Mouse (Mus musculus) cerebellum, adult 9-10 months (tissue): ENCODE results near the gene Bcl2l12.

Source experiments
- DNase-seq: peaks from one replicate; pipeline ENCODE4 v3.0.0; 2022

Bcl2l12 gene

DNA sequence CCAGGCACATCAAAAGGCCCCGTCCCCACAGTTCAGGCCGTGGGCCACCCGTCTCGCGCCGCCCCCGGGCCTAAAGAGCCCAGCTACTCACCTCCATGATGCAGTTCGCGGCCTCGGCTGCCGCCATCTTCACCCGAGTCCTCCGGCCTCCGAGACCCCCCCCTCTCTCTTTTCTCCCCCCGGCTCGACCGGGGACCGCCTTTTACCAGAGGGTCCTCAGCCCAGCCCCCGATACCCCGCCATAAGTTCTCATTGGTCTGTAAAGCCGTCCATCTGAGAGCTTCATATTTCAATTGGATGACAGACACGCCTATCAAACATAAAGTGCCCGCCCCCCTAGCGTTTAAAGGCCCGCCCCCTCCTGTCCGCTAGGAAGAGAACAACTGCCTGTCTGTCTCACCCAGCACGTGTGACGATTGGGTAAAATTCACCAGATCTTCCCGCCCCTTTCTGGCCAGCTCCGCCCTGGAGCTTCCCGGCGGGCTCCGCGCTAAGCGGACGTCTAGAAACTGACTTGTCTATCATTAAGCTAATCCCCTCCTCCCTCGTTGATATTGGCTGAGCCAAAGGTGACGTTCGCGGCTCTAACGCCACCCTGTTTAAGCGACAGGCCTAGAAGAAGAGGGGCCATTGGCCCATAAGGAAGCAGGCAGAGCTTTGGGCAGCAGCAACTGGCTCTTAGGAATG, 12.2 kb downstream of the Bcl2l12 start, which contains the start of gene Prmt1:
Prmt1 (minus strand) TSS at position 377 of the 687 bp plus-strand sequence.
- DNase-seq: peak; percentile 100

DNA sequence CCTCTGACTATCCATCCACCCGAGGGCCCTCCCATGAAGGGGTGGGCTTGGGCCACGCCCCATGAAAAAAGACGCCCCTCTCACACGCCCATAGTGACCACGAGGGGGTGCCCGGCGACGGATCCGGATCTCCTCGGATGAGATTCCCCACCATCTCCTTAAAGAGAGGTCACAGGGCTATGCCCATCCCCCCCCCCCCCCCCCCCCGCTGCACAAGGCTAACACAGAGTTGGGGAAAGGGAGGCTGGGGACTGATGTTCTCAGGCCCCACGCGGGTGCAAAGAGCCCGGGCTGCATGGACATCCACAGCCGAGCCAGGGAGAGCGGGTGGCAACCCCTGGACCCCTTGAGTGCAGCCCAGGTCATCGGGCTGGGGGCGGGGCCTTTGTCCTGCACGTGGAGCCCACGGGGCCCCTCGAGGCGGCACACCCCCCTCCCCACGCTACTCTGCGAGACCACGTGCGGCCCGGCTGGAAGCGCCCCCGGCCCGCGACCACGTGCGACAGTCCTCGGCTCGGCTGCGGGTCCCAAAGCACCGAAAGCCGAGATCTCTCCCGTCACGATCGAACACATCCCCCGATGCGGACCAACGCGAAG, 12.8 kb downstream of the Bcl2l12 start:
- DNase-seq: peak; percentile 78

DNA sequence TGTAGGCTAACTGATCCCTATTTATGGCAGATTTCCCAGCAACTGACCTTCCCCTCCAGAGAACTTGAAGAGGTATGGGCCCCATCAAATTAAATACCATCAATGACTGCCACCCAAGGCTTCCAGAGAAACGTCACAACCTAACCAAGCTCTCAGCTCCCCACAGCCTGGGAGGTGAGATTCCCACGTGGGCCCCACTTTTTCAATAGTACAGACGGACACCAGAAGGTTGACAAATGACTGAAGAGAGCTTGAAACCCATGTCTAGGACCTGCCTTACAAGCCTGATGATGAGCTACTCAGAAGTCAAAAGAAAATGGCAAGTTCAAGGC, 13.7 kb downstream of the Bcl2l12 start:
- DNase-seq: no peak

DNA sequence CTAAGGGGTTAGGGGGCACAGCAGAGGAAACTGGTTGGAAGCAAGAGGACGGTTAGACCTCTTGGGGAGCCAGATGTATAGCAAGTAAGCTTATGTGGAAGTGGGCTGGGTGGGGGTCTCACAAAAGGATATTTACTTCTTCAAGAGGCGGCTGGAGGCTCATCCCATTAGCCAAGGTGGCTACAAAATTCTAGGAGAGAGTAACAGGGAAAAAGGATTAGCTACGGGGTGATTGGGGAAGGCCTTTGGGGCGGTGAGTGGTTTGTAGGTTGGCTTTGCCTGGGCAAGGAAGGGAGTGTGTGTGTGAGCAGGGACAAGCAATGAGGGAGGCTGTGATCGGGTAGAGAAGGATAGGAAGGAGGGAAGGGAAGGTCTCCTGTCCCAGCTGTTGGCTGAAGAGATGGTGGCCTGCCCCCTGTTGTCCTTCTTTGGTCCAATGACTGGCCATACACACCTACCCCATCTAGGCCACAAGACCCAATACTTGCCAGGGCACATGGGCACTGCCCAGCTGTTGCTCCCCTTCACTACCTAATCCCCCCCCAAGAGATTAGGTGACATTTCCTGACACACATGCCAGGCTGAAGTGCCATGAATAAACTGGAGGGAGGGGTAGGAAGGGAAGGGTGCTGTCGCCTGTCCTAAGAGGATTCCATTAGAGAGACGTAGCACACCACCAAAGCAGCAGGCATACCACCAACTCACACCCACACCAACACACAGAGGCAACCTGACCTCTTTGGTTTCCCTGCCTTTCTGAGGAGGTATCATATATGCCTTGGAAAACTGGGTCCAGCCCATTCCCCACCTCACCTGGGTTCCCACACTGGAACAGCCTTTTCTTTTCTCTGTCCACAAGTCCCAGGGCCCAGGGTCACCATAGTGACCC, 14.3 kb downstream of the Bcl2l12 start:
- DNase-seq: no peak

DNA sequence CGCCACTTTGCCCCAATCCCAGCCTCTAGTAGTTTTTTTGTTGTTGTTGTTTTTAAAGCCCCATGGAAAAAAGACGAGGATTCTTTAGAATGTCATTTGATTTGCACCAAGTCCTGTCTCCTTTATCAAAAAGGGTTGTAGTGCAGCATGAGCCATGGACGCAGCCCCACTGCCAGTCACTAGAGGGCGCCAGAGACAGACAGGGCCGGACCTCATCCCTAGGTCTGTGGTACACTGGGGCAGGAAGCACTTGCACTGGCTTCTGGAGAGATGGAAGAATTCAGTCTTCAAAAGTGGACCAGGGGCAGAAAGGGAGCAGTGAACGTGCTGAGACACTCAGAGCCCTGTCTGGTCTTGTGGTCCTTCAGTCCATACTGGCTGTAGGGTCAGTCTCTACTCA, 15.4 kb downstream of the Bcl2l12 start:
- DNase-seq: peak; percentile 90

DNA sequence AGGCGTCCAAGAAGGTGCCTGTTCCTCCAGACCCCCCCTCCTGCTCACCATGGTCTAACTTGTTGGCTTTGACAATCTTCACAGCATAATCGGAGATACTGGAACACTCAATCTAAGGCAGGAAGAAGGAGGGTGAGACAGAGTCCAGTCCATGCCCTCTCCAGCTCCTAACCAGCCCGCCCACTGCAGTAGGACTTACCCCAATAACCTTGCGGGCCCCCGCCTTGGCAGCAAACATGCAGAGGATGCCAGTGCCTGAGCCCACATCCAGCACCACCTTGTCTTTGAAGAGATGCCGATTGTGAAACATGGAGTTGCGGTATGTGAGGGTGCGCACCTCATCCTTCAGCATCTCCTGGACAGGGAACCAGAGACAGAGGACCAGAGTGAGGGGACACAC, 17.0 kb downstream of the Bcl2l12 start:
- DNase-seq: no peak

DNA sequence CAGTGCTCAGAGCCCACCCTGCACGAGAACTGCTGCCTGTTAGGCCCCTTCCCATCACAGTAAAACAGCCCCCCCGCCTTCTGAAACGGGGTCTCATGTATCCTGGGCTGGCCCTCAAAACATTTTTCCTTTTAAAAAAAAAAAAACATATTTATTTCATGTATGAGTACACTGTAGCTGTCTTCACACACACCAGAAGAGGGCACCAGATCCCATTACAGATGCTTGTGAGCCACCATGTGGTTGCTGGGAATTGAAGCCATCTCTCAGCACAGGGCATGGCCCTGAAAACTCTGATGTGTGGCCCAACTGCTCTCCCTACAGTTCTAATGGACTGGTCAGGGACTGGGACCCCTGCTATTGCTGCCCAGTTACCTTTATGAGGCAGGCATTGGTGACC, 20.2 kb downstream of the Bcl2l12 start:
- no peak for DNase-seq

DNA sequence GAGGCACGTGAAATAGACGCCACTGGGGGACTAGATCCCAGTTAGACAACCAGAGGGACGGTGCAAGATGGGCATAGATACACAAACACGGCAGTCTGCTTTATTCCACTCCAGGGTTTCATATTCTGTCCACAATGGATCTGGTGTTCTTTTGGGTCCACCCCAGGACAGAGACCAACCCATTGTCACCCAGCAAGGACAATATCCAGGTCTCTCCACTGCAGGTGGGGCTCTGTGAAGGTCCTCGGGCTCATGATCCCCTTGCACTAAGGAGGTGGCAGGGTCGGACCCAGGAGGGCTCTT, 23.4 kb downstream of the Bcl2l12 start:
- no peak for DNase-seq

DNA sequence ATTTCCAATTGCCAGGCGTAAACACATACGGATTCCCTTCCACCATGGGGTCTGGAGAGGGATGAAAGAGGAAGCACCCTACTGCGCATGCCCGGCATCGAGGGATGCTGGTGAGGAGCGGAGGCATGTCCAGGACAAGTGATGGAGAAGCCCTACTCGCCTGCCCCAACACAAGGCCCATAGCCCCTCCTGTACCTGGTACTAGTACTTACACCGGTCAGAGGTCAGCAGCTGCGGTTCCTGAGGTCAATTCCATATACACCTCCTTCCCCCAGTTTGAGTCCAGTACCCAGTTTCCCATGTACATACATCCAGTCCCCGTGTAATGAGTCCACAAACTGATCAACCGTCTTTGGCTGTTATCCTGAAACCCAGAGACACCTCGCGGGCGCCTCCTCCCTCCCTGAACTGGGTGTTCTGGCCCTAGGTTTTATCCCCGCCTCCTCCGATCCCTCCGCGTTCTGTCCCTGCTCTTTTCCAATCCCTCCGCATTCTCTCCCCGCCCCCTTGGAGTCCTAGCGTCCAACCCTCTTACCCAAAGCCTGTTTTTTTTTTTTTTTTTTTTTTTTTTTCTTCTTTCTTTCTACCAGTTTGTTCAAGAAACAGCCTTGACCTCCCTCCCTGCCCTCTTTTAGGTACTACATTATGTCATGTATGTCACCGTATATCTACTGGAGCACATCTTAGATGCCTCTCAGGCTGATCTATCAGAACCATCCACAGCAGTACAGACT, 24.0 kb downstream of the Bcl2l12 start, which contains the start of gene Cpt1c:
Cpt1c (minus strand) TSS at position 469 of the 734 bp plus-strand sequence.
- peak; percentile 92 for DNase-seq

DNA sequence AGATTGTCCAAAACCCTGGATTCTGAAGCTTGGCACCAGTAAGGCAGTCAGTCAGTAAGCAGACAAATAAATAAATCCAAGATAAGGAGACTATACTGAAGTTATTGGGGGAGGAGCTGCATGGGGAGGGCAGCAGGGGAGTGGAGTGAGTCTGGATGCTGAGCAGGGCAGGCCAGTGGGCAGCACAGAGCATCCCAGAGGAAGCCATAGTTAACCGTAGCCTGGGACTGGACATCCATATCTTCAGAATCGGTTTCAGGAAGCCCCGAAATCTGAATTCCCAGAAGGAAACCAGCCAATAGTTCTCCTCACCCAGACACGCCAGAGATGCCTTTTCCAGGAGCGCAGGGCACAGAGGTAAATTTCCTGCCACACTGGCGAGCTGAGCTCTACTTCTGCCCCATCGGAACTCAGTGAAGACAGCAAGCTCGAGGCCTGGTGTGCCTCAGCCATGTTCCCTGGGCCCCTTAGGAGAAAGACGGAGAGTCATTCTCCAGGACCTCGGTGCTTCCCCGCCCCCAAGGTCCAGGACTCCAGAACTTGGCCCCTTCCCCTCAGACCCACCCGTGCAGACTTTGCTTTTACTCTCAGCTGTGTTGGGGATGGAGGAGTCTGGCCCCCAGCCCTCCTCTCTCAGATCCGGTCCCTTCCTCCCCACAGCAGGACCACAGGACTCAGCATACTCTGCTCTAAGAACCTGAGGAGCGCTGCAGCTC, 24.9 kb downstream of the Bcl2l12 start:
- no peak for DNase-seq

DNA sequence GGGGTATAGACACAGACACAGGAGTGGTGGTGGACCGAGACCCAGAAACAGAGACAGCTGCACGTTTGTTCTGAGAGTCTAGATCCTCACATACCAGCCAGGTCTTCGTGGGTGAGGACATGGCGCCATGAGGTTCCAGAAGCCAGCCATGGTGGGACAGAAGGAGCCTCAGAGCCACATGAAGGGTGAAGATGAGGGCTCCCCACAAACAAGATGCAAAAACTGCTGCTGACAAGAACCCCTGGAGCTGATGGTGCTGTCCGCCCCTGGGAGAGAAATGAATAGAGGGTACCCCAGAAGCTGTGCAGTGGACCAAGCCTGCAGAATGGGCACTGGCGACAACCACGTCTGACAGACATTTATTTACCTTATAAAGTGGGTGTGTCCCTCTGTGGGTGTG, 27.4 kb downstream of the Bcl2l12 start:
- DNase-seq: no peak

DNA sequence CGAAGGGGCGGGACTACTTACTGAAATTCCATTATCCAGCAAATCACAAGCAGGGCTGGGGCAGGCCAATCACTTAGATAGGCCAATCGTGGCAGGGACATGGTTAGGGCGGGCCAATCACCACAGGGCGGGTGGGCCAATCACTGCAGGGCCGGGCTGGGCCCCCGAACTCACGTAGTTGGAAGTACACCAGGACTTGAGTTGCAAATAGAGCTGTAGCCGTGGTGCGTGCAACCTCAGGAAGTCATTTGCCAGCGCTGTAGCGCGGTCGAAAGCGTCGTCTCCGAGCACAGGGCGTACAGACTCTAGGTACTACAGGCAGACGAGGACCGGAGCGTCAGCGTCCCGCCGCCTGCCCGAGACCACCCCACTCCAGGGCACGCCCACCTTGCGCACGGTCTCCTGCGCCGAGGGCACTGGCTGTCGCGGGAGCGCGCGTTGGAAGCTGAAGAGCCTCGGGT, 28.3 kb downstream of the Bcl2l12 start:
- DNase-seq: peak; percentile 89

DNA sequence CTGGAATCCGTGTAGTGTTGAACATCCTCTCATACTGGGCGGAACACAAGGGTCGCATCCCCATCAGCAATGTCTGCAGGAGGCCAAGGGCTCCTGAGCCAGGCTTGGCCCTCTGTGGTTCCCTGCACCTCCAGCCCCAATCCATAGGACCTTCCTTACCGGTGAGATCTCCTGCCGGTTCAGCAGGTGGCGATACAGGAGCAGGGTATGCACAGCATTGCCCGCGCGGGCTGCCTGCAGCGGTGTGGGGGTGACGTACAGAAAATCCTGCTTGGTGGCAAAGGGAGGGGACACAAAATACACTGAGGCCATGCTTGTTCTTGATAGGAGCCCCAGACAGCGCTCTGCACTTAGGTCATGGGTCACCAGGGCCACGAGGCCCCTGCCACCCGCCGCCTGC, 31.9 kb downstream of the Bcl2l12 start:
- DNase-seq: no peak

DNA sequence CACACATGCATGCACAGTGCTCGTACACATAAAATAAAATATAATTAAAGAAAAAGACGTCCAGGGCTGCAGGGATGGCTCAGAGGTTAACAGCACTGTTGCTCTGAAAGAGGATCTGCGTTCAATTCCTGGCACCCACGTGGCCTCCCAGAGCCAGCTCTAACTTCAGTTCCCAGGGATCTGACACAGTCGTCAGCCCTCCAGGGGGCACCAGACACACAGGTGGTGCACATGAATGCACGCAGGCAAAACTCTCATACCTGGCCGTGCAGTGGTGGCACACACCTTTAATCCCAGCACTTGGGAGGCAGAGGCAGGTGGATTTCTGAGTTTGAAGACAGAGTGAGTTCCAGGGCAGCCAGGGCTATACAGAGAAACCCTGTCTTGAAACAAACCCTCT, 32.5 kb downstream of the Bcl2l12 start:
- DNase-seq: no peak

DNA sequence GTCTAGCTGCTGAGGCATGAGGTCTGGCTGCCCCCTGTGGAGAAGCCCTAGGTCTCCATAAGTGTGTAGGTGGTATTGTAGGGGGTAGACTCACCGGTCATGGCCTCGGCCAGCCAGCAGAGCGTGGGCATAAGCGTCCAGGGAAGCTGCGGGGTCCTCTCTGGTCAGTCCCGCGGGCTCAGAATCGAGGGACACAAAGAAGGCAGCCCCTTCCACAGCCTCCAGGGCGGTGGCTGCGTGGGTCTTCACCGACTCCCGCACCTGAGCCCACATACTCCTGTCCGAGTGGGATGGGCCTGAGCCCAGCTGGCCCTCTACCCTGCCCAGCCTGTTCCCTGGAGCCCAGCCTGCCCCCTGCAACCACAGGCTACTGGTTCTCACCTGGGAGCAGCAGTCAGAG, 33.5 kb downstream of the Bcl2l12 start:
- no peak for DNase-seq

DNA sequence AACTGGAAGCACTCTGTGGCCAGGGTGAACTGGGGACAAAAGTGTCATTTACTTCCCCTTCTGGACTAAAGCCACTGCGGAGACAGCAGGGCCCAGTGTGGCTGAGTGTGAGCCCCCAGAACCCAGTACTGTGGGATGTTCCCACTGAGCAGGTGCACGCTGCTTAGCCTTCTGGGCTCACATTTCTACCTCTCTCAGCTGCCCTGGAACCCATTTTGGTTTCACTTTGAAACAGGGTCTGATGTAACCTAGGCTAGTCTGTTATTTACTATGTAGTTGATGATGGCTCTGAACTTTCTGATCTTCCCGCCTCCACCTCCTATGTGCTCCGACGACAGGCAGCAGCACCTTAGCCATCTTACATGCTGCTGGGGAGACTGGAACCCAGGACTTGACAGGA, 35.7 kb downstream of the Bcl2l12 start:
- no peak for DNase-seq

DNA sequence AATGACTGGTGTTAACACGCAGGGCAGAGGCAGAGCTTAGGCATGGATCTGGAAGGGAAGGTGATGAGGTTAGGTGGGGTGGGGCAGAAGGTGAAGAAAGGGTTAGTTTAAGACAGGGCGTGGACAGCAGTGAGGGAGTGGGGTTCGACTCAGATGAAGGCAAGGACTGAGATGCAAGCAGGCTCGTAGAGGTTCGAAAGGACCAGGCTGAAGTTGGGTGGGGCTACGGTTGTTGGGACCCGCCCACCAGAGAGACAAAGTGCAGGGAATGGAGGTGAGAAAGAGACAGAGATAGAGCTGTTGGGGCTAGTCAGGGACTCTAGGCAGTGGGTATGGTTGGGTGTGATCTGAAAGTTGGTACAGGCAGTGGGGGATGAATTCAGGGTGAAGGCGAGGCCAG, 36.2 kb downstream of the Bcl2l12 start:
- DNase-seq: no peak

DNA sequence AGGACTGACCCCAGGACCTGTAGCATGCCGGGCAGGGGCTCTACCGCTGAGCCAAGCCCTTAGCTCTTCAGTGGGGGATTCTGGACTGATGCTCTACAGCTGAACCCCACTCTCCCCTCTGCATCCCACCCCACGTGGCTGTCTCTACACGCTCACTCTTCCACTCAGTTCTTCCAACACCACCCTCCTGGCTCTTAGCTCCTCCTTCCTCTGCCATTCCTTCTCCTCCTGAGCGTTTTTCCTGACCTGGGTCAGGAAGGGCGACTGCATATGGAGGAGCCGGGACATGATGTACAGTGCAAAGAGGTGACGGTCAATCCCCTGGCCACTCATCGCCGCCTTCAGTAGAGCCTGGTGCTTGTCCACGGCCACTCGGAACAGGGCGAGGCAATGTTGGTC, 38.0 kb downstream of the Bcl2l12 start:
- DNase-seq: no peak

DNA sequence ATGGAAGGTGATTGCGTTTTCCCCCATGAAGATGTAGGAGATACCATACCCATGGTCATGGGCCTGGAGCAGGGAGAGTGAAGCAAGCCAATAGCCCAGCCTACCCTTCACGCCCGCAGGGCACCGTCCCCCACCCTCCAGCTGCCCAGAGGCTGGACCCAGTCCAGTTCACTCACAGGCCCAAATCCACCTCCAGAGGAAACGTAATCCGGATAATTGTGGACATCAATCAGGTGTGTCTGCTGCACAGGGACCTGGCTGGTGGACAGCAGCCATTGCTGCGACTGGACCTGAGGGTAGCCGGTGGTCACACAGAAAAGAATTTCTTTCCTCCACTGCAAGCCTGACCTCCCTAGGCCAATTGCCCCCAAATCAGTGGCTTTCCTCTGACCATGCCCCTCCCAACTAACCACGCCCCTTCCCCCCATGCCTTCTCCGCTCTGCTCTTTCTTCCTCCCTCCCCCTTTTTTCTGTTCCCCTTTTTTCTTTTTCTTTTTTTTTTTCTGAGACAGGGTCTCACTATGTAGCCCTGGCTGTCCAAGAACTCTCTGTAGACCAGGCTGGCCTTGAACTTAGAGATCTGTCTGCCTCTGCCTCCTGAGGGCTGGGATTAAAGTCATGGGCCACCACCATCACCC, 38.5 kb downstream of the Bcl2l12 start:
- no peak for DNase-seq

DNA sequence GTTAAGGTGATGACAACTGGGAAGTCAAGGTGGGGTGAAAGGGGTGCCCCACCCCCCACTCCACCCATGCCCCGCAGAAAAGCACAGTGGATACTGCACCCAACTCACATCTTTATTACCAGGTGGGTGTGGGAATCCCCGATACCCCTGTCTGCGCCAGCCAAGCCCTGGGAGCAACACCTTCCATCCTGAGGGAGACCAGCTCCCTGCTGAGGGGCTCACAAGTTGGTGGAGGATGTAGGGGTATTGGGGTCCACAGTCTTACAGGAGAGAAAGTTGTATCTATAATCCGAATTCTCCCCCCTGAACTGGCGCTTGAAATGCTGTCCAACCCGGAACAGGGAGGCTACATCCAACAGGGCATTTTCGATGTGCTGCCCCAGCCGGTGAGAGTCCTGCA, 39.2 kb downstream of the Bcl2l12 start:
- DNase-seq: no peak

DNA sequence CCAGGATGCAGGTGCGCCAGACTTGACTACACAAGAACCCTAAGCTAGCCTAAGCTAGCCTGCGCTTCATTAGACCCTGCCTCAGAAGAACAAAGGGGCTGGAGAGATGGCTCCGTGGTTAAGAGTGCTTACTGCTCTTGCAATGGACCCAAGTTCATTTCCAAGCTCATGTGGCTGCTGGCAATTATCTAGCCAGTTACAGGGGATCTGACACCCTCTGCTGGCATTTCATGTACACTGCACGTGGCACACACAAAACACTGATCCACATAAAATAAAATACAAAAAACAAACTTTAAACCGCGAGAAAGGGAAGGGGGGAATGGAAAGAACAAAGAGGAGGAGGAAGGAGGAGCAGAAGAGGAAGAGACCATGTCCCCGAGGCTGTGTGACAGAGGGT, 40.3 kb downstream of the Bcl2l12 start:
- peak; percentile 55 for DNase-seq

DNA sequence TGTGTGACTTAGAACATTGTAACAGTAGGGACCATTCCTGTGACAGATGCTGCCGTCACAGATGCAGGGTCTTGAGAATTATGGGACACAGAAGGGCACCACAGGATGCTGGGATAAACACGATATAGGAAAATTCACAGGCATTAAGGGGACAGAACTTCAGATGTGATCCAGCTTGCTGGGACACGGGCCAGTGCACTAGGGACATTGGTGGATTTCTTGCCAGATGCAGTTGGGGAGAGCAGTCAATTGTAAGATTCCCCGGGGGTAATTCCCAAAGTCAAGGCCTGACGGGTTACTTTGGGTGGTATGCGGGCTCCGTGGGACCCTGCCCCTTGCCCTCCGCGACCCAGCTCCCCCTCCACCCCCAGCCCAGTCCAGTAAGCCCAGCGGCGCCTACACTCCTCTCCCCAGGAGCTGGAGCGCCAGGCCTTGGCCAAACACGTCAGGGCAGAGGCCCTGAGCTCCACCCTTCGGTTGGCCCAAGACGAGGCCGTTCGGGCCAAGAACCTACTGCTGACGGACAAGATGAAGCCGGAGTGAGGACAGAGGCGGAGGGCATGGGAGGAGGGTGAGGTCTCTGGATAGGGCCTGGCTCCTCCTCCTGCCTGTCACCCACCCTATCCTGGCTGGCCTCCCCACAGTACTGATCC, 41.2 kb downstream of the Bcl2l12 start:
- no peak for DNase-seq
